Mouse (Mus musculus) midbrain, embryonic 11.5 days (tissue): ENCODE data around the gene 0610037L13Rik. TPM values are rescaled to one million over a fixed set of nuclear protein-coding genes. Genes with fewer than 3 reads are reported as not detected.

Experiments used
- polyA plus RNA-seq: library from polyadenylated mRNA; unstranded; fragments of >200 nt; fragmentation: Nextera tagmentation; extraction: Ambion mirVana; gene quantifications from 2 replicates; pipeline ENCODE4 v1.2.1, GENCODE M21; 2014

Gene 0610037L13Rik
- polyA plus RNA-seq, 1 experiment from 2014 or later = 130 TPM

Other genes starting within 250 kb of the 0610037L13Rik start
- 11.6 and 12.8 TPM in 2 replicates for gene Dmrtb1, start 205.6 kb upstream of the 0610037L13Rik start, polyA plus RNA-seq
- 21.3 and 21.4 TPM in 2 replicates for gene Lrp8, start 87.6 kb upstream of the 0610037L13Rik start, polyA plus RNA-seq
- 268 and 272 TPM in 2 replicates for gene Magoh, start 10.1 kb upstream of the 0610037L13Rik start, polyA plus RNA-seq
- gene Cpt2, start 33.8 kb downstream of the 0610037L13Rik start, polyA plus RNA-seq = 34.2 and 35.5 TPM in 2 replicates
- gene Slc1a7, start 78.5 kb downstream of the 0610037L13Rik start, polyA plus RNA-seq = not detected in 2 replicates
- gene Podn, start 206.6 kb downstream of the 0610037L13Rik start, polyA plus RNA-seq = 0.21 and 0.45 TPM in 2 replicates